Mouse (Mus musculus) small intestine, adult 2 months (tissue): Measurements from ENCODE around the gene Pde3a.
A peak's percentile ranks its signal among the peaks of the same experiment; 100 is the strongest.

Experiments
- CTCF ChIP-seq: fragments of 200-500 bp; IDR thresholded peaks from 2 replicates; pipeline ENCODE4 v1.5.1; 2012; ENCODE audit warnings: low read depth, mild to moderate bottlenecking, control low read depth, inconsistent platforms, low read length, moderate library complexity, mixed read lengths; ENCODE audit not compliant: insufficient replicate concordance, insufficient read length; ENCODE audit errors: extremely low read depth
- POLR2A ChIP-seq: fragments of 200-500 bp; IDR thresholded peaks from 2 replicates; pipeline ENCODE4 v1.6.1; 2012; ENCODE audit warnings: low read depth, mild to moderate bottlenecking, control low read depth, inconsistent platforms, low read length, moderate library complexity

GRCm38 (mm10) chr6:141375155-141375554 lies 126.1 kb downstream of the Pde3a start:
- TF ChIP-seq POLR2A (no peak), CTCF (peak; percentile 25; the same call in 1 of the 2 replicates)
